Mouse (Mus musculus) limb, embryonic 13.5 days (tissue): ENCODE data around the gene Pkn1. TPM values are rescaled to one million over a fixed set of nuclear protein-coding genes. Genes with fewer than 3 reads are reported as not detected.

Source experiments
- ATAC-seq: fragments of 200-750 bp; cut with Nextera tagmentation; 2 replicates; pipeline ENCODE4 v1.8.0; 2017; ENCODE audit warnings: low read depth, moderate number of reproducible peaks, moderate TSS enrichment; ENCODE audit not compliant: low FRiP score
- H3K27ac ChIP-seq: fragments of 300-500 bp; sonication (generic); 2 replicates; pipeline ENCODE4 v1.5.1; 2015; ENCODE audit warnings: inconsistent platforms, mild to moderate bottlenecking, moderate library complexity
- H3K27me3 ChIP-seq: fragments of 300-500 bp; sonication (generic); 2 replicates; pipeline ENCODE4 v1.6.1; 2015; ENCODE audit warnings: mild to moderate bottlenecking, inconsistent platforms
- H3K36me3 ChIP-seq: fragments of 300-500 bp; sonication (generic); 2 replicates; pipeline ENCODE4 v1.6.1; 2015; ENCODE audit warnings: inconsistent platforms, mild to moderate bottlenecking, moderate library complexity
- H3K4me1 ChIP-seq: fragments of 300-500 bp; sonication (generic); 2 replicates; pipeline ENCODE4 v1.6.1; 2015; ENCODE audit warnings: inconsistent platforms
- H3K4me2 ChIP-seq: fragments of 300-500 bp; sonication (generic); replicated peaks from 2 replicates; pipeline ENCODE4 v1.6.1; 2015; ENCODE audit warnings: inconsistent platforms, mild to moderate bottlenecking, moderate library complexity
- H3K4me3 ChIP-seq: fragments of 300-500 bp; sonication (generic); 2 replicates; pipeline ENCODE4 v1.5.1; 2015; ENCODE audit warnings: moderate library complexity, mild to moderate bottlenecking, inconsistent platforms
- H3K9ac ChIP-seq: fragments of 300-500 bp; sonication (generic); 2 replicates; pipeline ENCODE4 v1.6.1; 2015; ENCODE audit warnings: mild to moderate bottlenecking, inconsistent platforms
- H3K9me3 ChIP-seq: fragments of 300-500 bp; sonication (generic); 2 replicates; pipeline ENCODE4 v1.6.1; 2016; ENCODE audit warnings: inconsistent platforms
- WGBS: fragments of 180-500 bp; shearing (Covaris S2); methylation state at CpG from one replicate; pipeline ENCODE4 v1.1.7; 2015; 5-methylcytosine and 5-hydroxymethylcytosine counted together
- polyA plus RNA-seq: library from polyadenylated mRNA; unstranded; fragments of >200 nt; fragmentation: Nextera tagmentation; extraction: Ambion mirVana; gene quantifications from 2 replicates; pipeline ENCODE4 v1.2.1, GENCODE M21; 2015

Gene Pkn1
- 28.7 and 29.8 TPM in 2 replicates for polyA plus RNA-seq

DNA sequence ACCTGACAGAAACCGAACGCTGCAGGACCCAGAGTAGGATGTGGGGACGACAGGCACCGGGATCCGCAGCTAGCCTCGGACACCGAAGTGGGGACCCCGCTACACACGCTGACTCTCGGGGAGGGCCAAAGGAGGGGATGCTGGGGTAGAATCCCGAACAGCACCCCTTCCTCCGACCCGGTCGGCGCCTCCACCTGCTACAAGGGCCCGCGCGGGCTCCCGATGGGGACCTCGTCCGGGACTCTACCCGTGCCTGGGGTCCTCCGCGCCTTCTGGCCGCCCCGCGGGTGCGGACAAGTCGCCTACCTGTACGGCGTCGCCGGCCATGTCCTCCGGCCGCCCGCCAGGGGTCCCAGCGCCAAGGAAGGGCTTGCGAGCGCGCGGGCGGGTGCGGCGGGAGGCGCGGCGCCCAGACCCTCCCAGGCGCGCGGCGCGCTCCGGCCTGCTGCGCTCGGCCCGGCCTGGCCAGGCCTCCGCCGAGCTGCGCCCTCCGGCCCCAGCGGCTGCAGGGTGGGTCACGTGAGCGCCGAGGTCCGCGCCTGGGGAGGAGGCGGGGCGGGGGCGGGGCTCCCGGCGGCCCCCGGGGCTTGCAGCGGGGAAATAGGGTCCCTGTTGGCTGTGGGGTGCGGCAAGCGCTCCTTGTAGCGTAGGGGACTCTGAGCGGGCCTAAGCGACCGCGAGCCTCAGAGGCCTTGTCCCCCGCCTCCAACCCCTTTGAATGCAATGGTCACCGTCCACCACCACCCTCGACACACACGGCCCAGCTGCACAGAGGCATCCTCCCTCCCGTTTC lies at the start of gene Pkn1:
TSS of gene Pkn1 (minus strand) at position 519 of the 793 bp plus-strand sequence.
- Histone ChIP-seq H3K4me3 (peak within 1 kb of the TSS; percentile 87), H3K4me1 (peaks cover 30% of the 10 kb centered on the region), H3K27ac (peak within 1 kb of the TSS; percentile 56; the same call in 1 of the 2 replicates), H3K27me3 (no peaks in the 10 kb centered on the region), H3K4me2 (peak within 1 kb of the TSS; percentile 96), H3K9me3 (no peaks in the 10 kb centered on the region), H3K36me3 (no peaks in the 10 kb centered on the region), H3K9ac (peak within 1 kb of the TSS; percentile 95)
- peak; percentile 89 for ATAC-seq
- WGBS: under 1% methylated on average over 62 of the region's 85 CpGs

DNA sequence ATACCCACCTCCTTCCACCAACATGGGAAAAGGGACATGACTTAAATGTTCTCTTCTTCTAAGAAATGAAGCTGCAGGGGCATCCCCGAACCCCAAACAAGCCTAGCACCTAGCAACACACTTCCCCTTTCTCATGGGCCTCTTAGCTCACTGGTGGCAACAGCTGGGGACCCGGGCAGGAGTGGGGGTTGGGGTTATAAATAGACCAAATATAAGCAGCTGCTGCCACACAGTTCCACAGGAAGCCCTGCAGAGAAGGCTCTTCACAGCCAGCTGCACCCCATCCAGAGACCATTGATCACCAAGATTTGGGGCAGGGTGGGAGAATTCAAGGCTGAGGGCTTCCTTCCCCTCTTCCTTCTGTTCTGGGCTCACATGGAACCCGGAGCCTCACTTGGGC lies 49.7 kb upstream of the Pkn1 start:
- no peak overlapping the region; the same call in 1 of the 2 replicates for H3K9ac ChIP-seq
- peak; percentile 57; the same call in 1 of the 2 replicates for ATAC-seq
- H3K4me2 ChIP-seq: peak overlapping the region; percentile 71; the same call in 1 of the 2 replicates

GRCm38 (mm10) chr8:83747661-83748346 lies 48.8 kb upstream of the Pkn1 start:
- 1% methylated on average over 27 of the region's 28 CpGs for whole genome bisulfite sequencing
- peak overlapping the region; percentile 60 for H3K9ac ChIP-seq

More for the DNA sequence above, 49.7 kb upstream of the Pkn1 start:
- Histone ChIP-seq H3K4me1 (peaks cover 17% of the 10 kb centered on the region), H3K36me3 (no peaks in the 10 kb centered on the region), H3K4me3 (no peak overlapping the region), H3K9me3 (no peaks in the 10 kb centered on the region), H3K27ac (no peak overlapping the region), H3K27me3 (peaks cover 39% of the 10 kb centered on the region)
- WGBS: 38% methylated on average over 3 of the region's 3 CpGs

GRCm38 (mm10) chr8:83744070-83744469 lies 45.1 kb upstream of the Pkn1 start:
- H3K9ac ChIP-seq: no peak overlapping the region
- no peak for ATAC-seq
- no peak overlapping the region for H3K27ac ChIP-seq
- peaks cover 37% of the 10 kb centered on the region for H3K27me3 ChIP-seq
- no peak overlapping the region for H3K4me3 ChIP-seq
- no peak overlapping the region for H3K4me2 ChIP-seq
- WGBS: 79% methylated on average over 4 of the region's 4 CpGs
- no peaks in the 10 kb centered on the region for H3K9me3 ChIP-seq
- no peaks in the 10 kb centered on the region for H3K36me3 ChIP-seq
- H3K4me1 ChIP-seq: peaks cover 43% of the 10 kb centered on the region

More at GRCm38 (mm10) chr8:83747661-83748346, 48.8 kb upstream of the Pkn1 start:
- H3K4me1 ChIP-seq: peaks cover 17% of the 10 kb centered on the region
- peak overlapping the region; percentile 35 for H3K4me3 ChIP-seq
- H3K4me2 ChIP-seq: peak overlapping the region; percentile 71
- H3K27me3 ChIP-seq: peaks cover 39% of the 10 kb centered on the region
- no peaks in the 10 kb centered on the region for H3K36me3 ChIP-seq
- ATAC-seq: peak; percentile 84
- peak overlapping the region; percentile 55; the same call in 1 of the 2 replicates for H3K27ac ChIP-seq
- no peaks in the 10 kb centered on the region for H3K9me3 ChIP-seq

GRCm38 (mm10) chr8:83742968-83743367 lies 44.0 kb upstream of the Pkn1 start:
- ATAC-seq: no peak
- H3K9me3 ChIP-seq: no peaks in the 10 kb centered on the region
- H3K9ac ChIP-seq: no peak overlapping the region
- no peak overlapping the region for H3K4me2 ChIP-seq
- 92% methylated on average over 6 of the region's 6 CpGs for WGBS
- H3K27me3 ChIP-seq: peaks cover 26% of the 10 kb centered on the region
- no peaks in the 10 kb centered on the region for H3K36me3 ChIP-seq
- H3K4me3 ChIP-seq: no peak overlapping the region
- H3K27ac ChIP-seq: no peak overlapping the region
- H3K4me1 ChIP-seq: peaks cover 43% of the 10 kb centered on the region

DNA sequence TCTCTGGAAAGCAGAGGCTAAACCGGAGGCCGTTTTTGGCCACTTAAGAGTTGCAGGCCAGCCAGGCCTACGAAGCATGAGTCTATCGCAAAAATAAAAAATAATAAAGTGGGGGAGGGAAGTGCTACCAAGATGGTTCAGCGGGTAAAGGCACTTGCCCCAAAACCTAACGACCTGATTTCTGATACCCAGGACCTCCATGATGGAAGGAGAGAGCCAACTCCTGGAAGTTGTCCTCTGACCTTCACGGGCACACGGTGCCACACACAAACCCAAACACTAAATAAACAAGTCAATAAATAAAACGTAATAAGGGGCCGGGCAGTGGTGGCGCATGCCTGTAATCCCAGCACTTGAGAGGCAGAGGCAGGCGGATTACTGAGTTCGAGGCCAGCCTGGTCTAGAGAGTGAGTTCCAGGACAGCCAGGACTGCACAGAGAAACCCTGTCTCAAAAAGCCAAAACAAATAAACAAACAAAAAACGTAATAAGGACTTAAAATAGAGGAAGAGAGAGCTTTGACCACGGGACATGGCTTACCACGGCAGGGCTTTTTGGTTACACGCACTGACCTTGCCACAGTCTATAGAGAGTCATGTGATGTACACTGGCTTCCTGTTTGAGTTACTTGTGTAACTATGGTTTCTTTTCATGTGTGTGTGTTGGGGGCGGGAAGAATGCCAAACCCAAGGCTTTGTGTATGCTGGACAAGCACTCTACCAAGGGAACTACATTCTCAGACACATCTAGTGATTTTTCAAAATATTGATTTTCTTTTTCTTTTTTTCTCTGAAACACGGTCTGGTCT lies 43.1 kb upstream of the Pkn1 start:
- Histone ChIP-seq H3K4me3 (peak overlapping the region; percentile 59), H3K4me2 (peak overlapping the region; percentile 91), H3K4me1 (peaks cover 44% of the 10 kb centered on the region), H3K36me3 (no peaks in the 10 kb centered on the region), H3K9me3 (no peaks in the 10 kb centered on the region), H3K27ac (0 out of 2 replicates have a peak overlapping the region, but pooled peaks have one; percentile 56), H3K9ac (peak overlapping the region; percentile 81; the same call in 1 of the 2 replicates), H3K27me3 (peaks cover 17% of the 10 kb centered on the region)
- ATAC-seq: no peak
- 75% methylated on average over 19 of the region's 19 CpGs for WGBS

DNA sequence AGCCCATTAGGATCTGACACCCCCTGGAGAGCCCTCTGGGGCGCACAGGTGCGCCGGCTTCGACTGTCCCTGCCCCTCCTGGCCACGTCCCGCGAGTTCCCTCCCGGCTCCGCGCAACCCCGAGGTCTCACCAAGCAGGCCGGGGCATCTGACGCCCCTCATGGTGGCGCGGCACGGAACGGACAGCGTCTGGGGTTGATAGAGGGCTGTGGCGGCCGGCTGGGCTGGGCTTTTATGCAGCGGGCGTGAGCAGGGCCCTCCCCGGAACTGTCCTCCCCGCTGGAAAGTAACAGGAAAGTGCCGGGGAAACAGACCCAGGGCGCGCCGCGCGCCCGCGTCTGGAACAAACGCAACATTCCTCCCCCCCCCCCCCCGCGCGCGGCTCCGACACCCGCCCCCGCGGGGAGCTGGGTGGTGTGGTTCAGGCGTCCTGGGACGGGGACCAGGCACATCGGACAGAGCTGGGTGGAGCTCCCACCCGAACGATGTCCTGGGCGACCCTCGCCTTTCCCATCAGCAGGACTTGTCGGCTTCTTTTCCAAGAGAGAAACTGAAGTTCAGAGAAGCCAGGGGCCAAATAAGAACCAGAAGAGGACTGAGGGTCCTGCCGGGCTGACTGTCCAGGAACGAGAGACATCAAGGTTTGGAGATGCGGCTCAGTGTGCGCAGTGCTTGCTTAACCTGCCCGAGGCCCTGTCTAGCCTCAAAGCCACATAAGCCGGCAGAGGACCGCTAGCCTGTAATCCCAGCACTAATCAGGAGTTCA lies 42.2 kb upstream of the Pkn1 start, which contains the start of gene Adgre5:
TSS of gene Adgre5 (minus strand) at position 351 of the 766 bp plus-strand sequence.
- 1% methylated on average over 45 of the region's 56 CpGs for WGBS
- Histone ChIP-seq H3K9ac (peak within 1 kb of the TSS; percentile 81), H3K27me3 (peaks cover 10% of the 10 kb centered on the region), H3K4me1 (peaks cover 44% of the 10 kb centered on the region), H3K36me3 (0 out of 2 replicates have a peak, but pooled peaks cover 3% of the 10 kb centered on the region), H3K27ac (peak within 1 kb of the TSS; percentile 59; the same call in 1 of the 2 replicates), H3K4me2 (peak within 1 kb of the TSS; percentile 91), H3K9me3 (no peaks in the 10 kb centered on the region), H3K4me3 (peak within 1 kb of the TSS; percentile 59)
- peak; percentile 64; the same call in 1 of the 2 replicates for ATAC-seq

- H3K27ac ChIP-seq: peak overlapping the region; percentile 56; the same call in 1 of the 2 replicates
- H3K27me3 ChIP-seq: peaks cover 5% of the 10 kb centered on the region
- WGBS: 21% methylated on average over 3 of the region's 3 CpGs
- no peaks in the 10 kb centered on the region for H3K9me3 ChIP-seq
- peaks cover 44% of the 10 kb centered on the region for H3K4me1 ChIP-seq
- H3K4me2 ChIP-seq: peak overlapping the region; percentile 91
- peak overlapping the region; percentile 59 for H3K4me3 ChIP-seq
- peak overlapping the region; percentile 81 for H3K9ac ChIP-seq
- no peak for ATAC-seq
- 0 out of 2 replicates have a peak, but pooled peaks cover 3% of the 10 kb centered on the region for H3K36me3 ChIP-seq
These were observed 41.6 kb upstream of the Pkn1 start for GRCm38 (mm10) chr8:83740586-83740975.

DNA sequence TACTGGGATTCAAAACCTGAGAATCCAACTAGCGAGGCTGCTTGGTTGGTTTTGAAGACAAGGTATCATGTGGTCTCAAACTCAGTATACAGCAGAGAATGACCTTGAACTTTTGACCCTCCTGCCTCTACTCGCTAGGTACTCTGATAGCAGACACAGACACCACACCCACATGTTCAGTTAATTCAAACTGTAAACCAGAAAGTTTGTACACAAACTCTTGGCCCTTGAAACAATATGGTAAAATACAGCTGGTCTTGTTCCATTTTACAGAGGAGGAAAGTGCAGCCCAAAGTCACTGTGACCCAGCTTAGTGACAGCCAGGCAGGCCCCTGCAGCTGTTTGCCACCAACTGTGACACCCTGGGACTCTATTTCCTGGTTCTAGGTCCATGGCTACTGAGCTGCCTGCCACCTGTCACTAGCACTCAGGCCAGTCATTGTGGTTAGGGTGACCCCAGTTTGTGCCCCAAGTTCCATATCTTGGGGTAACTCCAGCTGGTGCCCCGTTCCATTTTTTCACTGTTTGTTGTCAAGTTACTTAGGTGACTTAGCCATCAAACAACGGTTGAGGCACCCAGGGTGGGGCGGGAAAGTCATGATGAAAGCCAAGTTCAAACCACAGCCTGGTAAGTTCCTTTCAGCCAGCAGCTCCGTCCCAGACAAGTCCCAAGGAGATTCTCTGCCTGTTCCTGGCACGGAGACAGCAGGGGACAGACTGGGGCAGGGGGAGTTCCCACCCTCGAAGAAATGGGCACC lies 40.9 kb upstream of the Pkn1 start:
- Histone ChIP-seq H3K9ac (peak overlapping the region; percentile 81; the same call in 1 of the 2 replicates), H3K36me3 (0 out of 2 replicates have a peak, but pooled peaks cover 3% of the 10 kb centered on the region), H3K4me2 (peak overlapping the region; percentile 91), H3K9me3 (no peaks in the 10 kb centered on the region), H3K27ac (peak overlapping the region; percentile 59), H3K4me3 (peak overlapping the region; percentile 59), H3K27me3 (peaks cover 3% of the 10 kb centered on the region; the same call in 1 of the 2 replicates), H3K4me1 (peaks cover 44% of the 10 kb centered on the region)
- 37% methylated on average over 8 of the region's 8 CpGs for WGBS
- ATAC-seq: peak; percentile 16; the same call in 1 of the 2 replicates
